Mouse (Mus musculus): ENCODE data around the gene Rassf6. TPM values are rescaled to one million over a fixed set of nuclear protein-coding genes. Genes with fewer than 3 reads are reported as not detected.
A peak's percentile ranks its signal among the peaks of the same experiment; 100 is the strongest.

The Rassf6 gene
- polyA plus RNA-seq (2012; rRNA removed), result 0.24 and 0.42 TPM in 2 replicates

DNA sequence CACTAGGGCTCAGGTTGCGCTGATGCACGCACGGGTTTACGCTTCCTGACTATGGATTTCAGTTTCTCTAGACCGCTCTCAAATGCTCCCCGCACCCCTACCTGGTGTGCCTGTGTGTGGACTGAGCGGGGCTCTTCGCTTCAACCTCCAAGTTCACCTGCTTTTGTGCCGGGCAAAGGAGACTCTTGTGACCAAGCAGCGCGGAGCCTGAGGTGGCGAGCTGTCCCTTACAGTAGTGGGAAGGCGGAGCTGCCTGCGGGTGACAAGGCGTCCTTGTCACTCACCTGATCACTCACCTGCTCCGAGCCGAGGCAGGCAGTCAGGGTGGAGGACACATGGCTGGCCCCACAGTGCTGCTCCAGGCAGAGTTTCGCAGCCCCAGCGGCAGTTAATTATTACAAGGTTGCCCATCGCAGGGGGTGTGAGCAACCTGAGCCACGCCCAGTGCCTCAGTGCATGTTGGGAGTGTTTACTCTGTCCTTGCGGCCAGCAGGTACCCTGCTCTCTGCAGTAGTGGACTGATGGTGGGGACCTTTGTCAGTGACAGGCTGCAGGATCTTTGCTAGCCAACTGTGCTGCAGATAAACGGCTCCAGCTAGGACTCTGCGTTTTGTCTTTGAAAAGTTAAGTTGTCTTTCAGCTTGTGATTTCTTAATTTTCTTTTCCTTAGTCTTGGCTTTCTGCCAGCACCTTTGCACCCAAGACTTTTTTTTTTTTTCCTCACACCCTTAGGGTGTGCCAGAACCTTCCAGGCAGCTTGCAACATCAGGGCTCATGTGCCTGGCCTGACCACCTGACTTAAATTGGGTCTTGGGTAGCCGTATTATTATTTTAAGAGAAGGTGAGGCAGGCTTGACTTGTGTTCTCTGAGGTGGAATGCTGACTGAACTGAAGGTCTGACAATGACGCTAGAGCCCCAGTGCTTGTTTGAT is at the start of gene Rassf6:
Rassf6 (minus strand) TSS at position 372 of the 932 bp plus-strand sequence.
- TF ChIP-seq CTCF (IDR thresholded peaks at IDR 0.05; ENCODE audit: control insufficient read depth, insufficient read depth, insufficient replicate concordance, low read depth, low read length), result no peak
- no peak for TF ChIP-seq POLR2A (IDR thresholded peaks at IDR 0.05; ENCODE audit: control insufficient read depth, low read depth, low read length)
- Histone ChIP-seq H3K27me3 (ENCODE audit: control insufficient read depth, insufficient read depth, low read length) (no peaks in the 10 kb centered on the region), H3K4me3 (ENCODE audit: control insufficient read depth, low read depth, low read length) (peak within 1 kb of the TSS; percentile 60), H3K36me3 (ENCODE audit: control insufficient read depth, insufficient read depth, low read length) (no peaks in the 10 kb centered on the region), H3K27ac (ENCODE audit: control insufficient read depth, insufficient read depth, low read depth, low read length) (no peak within 1 kb of the TSS), H3K4me1 (ENCODE audit: control insufficient read depth, insufficient read depth, low read length) (peaks cover 8% of the 10 kb centered on the region)

DNA sequence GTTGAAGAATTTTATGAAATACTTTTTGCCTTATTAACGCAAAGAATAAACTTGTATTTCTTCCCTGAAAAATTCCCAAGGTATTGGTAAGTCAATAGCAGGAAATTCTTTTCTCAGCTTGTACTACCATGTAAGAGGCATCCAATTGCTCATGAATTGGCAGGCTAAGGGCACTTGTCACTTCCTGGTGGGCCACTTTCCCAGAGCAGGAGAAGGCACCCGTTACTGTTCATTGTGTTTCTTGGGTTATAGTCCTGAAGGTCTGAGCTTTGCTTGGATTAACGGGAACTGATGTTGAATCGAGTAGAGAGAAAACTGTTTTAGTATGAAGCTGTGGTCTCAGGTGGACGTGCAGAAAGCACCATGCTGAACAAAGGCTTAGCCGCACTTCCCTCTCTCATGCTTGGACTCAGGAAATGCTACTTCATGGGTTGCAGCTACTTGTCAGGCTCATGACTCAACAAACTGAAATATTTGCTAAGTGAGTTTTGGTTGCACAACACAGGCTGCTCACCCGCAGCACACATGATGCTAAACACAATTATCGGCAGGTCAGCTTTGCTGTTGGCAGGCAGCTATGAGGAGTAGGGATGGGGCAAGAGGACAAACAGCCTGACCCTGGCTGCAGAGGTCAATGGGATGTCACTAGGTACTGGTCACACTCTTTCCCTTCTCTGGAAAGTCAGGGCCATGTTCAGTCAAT is 49.1 kb upstream of the Rassf6 start:
- Histone ChIP-seq H3K36me3 (ENCODE audit: control insufficient read depth, insufficient read depth, low read length) (no peaks in the 10 kb centered on the region), H3K27me3 (ENCODE audit: control insufficient read depth, insufficient read depth, low read length) (no peaks in the 10 kb centered on the region), H3K27ac (ENCODE audit: control insufficient read depth, insufficient read depth, low read depth, low read length) (no peak overlapping the region), H3K4me3 (ENCODE audit: control insufficient read depth, low read depth, low read length) (no peak overlapping the region), H3K4me1 (ENCODE audit: control insufficient read depth, insufficient read depth, low read length) (no peaks in the 10 kb centered on the region)
- TF ChIP-seq POLR2A (IDR thresholded peaks at IDR 0.05; ENCODE audit: control insufficient read depth, low read depth, low read length), result no peak

DNA sequence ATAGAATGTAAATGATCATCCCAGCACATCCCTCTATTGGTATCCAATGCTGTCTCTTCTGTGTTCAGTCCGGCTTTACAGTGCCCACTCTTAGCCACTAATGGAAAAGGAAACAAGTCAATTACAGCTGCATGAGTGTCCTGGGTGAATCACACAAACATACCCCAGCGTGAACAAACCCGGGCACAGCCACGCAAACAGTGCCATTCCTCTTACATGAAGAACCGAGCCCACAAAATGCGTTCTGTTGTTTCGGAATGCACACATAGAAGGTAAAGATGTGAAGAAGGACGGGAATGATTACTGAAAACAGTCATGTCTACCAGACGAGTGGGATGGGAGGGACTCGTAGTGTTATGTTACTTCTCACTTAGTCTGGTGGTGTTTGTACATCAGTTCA is 47.5 kb upstream of the Rassf6 start:
- no peaks in the 10 kb centered on the region for H3K4me1 ChIP-seq (ENCODE audit: control insufficient read depth, insufficient read depth, low read length)
- H3K27ac ChIP-seq (ENCODE audit: control insufficient read depth, insufficient read depth, low read depth, low read length), result no peak overlapping the region
- H3K4me3 ChIP-seq (ENCODE audit: control insufficient read depth, low read depth, low read length), result no peak overlapping the region
- TF ChIP-seq POLR2A (IDR thresholded peaks at IDR 0.05; ENCODE audit: control insufficient read depth, low read depth, low read length), result no peak
- no peak for TF ChIP-seq CTCF (IDR thresholded peaks at IDR 0.05; ENCODE audit: control insufficient read depth, insufficient read depth, insufficient replicate concordance, low read depth, low read length)
- H3K36me3 ChIP-seq (ENCODE audit: control insufficient read depth, insufficient read depth, low read length), result no peaks in the 10 kb centered on the region
- no peaks in the 10 kb centered on the region for H3K27me3 ChIP-seq (ENCODE audit: control insufficient read depth, insufficient read depth, low read length)

DNA sequence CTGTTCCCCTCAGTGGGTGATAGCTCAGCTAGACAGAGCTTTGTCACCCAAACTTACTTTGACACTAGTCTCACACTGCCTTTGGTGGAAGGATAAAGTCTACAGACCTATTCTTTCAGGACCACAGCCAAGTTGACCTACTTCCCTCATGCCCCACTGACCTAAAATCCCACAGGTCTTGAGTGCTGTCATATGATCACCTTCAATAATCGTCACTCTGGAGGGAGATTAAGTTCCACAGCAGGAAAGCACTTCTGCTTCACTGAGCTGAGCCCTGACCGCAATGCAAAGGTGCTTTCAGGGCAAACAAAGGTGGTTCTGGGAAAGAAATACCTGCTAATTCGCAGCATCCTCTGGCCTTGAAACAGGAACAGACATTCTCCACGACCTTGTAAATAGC is 44.5 kb upstream of the Rassf6 start:
- Histone ChIP-seq H3K4me1 (ENCODE audit: control insufficient read depth, insufficient read depth, low read length) (no peaks in the 10 kb centered on the region), H3K27me3 (ENCODE audit: control insufficient read depth, insufficient read depth, low read length) (no peaks in the 10 kb centered on the region), H3K27ac (ENCODE audit: control insufficient read depth, insufficient read depth, low read depth, low read length) (no peak overlapping the region), H3K4me3 (ENCODE audit: control insufficient read depth, low read depth, low read length) (no peak overlapping the region), H3K36me3 (ENCODE audit: control insufficient read depth, insufficient read depth, low read length) (no peaks in the 10 kb centered on the region)
- TF ChIP-seq POLR2A (IDR thresholded peaks at IDR 0.05; ENCODE audit: control insufficient read depth, low read depth, low read length) (no peak), CTCF (IDR thresholded peaks at IDR 0.05; ENCODE audit: control insufficient read depth, insufficient read depth, insufficient replicate concordance, low read depth, low read length) (no peak)

DNA sequence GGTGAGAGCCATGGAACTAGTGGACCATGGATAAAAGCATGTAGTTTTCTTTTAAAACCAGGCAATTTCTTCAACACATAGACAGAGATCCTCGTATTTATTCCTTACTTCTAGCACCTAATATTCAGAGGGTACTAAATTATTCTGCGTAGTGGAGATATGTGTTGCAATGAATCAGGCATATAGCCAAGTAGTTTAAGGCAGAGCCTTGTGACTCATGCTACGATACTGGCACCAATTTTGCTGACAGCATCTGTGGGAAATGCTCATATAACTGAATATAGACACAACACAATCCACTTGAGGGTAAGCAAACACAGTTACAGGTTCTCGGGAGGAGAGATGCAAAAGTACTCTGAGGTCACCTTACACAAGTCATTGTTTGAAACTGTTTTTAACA is 41.4 kb upstream of the Rassf6 start:
- TF ChIP-seq CTCF (IDR thresholded peaks at IDR 0.05; ENCODE audit: control insufficient read depth, insufficient read depth, insufficient replicate concordance, low read depth, low read length) (no peak), POLR2A (IDR thresholded peaks at IDR 0.05; ENCODE audit: control insufficient read depth, low read depth, low read length) (no peak)
- Histone ChIP-seq H3K27me3 (ENCODE audit: control insufficient read depth, insufficient read depth, low read length) (no peaks in the 10 kb centered on the region), H3K4me1 (ENCODE audit: control insufficient read depth, insufficient read depth, low read length) (no peaks in the 10 kb centered on the region), H3K27ac (ENCODE audit: control insufficient read depth, insufficient read depth, low read depth, low read length) (no peak overlapping the region), H3K36me3 (ENCODE audit: control insufficient read depth, insufficient read depth, low read length) (no peaks in the 10 kb centered on the region), H3K4me3 (ENCODE audit: control insufficient read depth, low read depth, low read length) (no peak overlapping the region)

DNA sequence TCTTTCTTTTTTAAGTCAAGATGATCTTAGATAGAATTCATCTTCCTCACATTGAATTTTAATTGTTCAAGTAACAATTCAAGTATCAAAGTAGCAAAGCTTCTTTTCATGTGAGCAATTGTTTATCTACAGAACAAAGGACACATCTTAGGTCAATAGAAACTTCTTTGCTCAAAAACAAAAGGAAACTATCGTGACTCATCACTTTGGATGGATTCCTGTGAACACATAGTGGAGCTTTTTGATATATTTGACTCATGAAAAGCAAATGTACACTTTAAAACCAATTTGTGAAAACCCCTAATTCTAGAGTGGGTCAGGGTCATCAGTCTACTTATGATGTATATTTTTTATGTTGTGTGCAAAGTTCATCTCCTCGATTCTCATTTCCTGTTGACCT is 37.1 kb upstream of the Rassf6 start:
- no peaks in the 10 kb centered on the region for H3K27me3 ChIP-seq (ENCODE audit: control insufficient read depth, insufficient read depth, low read length)
- no peaks in the 10 kb centered on the region for H3K36me3 ChIP-seq (ENCODE audit: control insufficient read depth, insufficient read depth, low read length)
- TF ChIP-seq CTCF (IDR thresholded peaks at IDR 0.05; ENCODE audit: control insufficient read depth, insufficient read depth, insufficient replicate concordance, low read depth, low read length) (no peak), POLR2A (IDR thresholded peaks at IDR 0.05; ENCODE audit: control insufficient read depth, low read depth, low read length) (no peak)
- H3K4me3 ChIP-seq (ENCODE audit: control insufficient read depth, low read depth, low read length), result no peak overlapping the region
- H3K4me1 ChIP-seq (ENCODE audit: control insufficient read depth, insufficient read depth, low read length), result no peaks in the 10 kb centered on the region
- no peak overlapping the region for H3K27ac ChIP-seq (ENCODE audit: control insufficient read depth, insufficient read depth, low read depth, low read length)

DNA sequence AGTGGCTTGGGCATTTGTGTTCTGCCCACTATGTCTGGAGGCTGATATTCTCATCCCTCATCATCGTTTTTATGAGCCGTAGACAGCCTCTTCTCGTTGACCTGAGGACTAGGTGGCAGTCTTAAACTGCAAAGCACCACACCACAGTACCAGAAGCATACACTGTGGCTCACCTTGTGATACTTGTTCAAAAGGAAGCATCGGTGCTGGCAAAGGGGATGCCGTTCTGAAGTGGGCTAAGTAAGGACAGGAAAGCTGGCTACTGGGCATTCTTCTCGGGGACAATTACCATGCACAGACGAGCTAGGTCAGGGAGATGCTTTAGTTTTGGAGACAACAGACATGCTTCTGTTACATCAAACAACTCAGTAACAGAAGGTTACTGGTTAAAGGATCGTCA is 21.4 kb upstream of the Rassf6 start:
- no peak overlapping the region for H3K4me3 ChIP-seq (ENCODE audit: control insufficient read depth, low read depth, low read length)
- TF ChIP-seq CTCF (IDR thresholded peaks at IDR 0.05; ENCODE audit: control insufficient read depth, insufficient read depth, insufficient replicate concordance, low read depth, low read length) (no peak), POLR2A (IDR thresholded peaks at IDR 0.05; ENCODE audit: control insufficient read depth, low read depth, low read length) (no peak)
- H3K36me3 ChIP-seq (ENCODE audit: control insufficient read depth, insufficient read depth, low read length), result no peaks in the 10 kb centered on the region
- no peak overlapping the region for H3K27ac ChIP-seq (ENCODE audit: control insufficient read depth, insufficient read depth, low read depth, low read length)
- H3K4me1 ChIP-seq (ENCODE audit: control insufficient read depth, insufficient read depth, low read length), result no peaks in the 10 kb centered on the region
- H3K27me3 ChIP-seq (ENCODE audit: control insufficient read depth, insufficient read depth, low read length), result no peaks in the 10 kb centered on the region
